Mouse (Mus musculus): ENCODE measurements around the gene Sec16a. TPM values are rescaled to one million over a fixed set of nuclear protein-coding genes. Genes with fewer than 3 reads are reported as not detected.

Gene Sec16a
- total RNA-seq, 2 experiments from 2014 or later = 29.8 to 37.7 TPM

Other genes with a start within 250 kb of the Sec16a start
- not detected in 2 replicates for gene Lhx3, start 236.9 kb downstream of the Sec16a start, total RNA-seq (2014; fragmentation: Nextera tagmentation)
- not detected in 2 replicates for gene Lhx3, start 236.9 kb downstream of the Sec16a start, total RNA-seq (2017)
- gene Qsox2, start 207.7 kb downstream of the Sec16a start, total RNA-seq (2014; fragmentation: Nextera tagmentation) = 6.7 and 7.9 TPM in 2 replicates
- 5.4 and 6.2 TPM in 2 replicates for gene Qsox2, start 207.7 kb downstream of the Sec16a start, total RNA-seq (2017)
- gene Ccdc187, start 150.7 kb downstream of the Sec16a start, total RNA-seq (2014; fragmentation: Nextera tagmentation) = not detected in 2 replicates
- not detected in 2 replicates for gene Ccdc187, start 150.7 kb downstream of the Sec16a start, total RNA-seq (2017)
- 2.8 and 6.8 TPM in 2 replicates for gene Gpsm1, start 129.7 kb downstream of the Sec16a start, total RNA-seq (2014; fragmentation: Nextera tagmentation)
- gene Gpsm1, start 129.7 kb downstream of the Sec16a start, total RNA-seq (2017) = 6.9 and 12.4 TPM in 2 replicates
- gene Dnlz, start 93.1 kb downstream of the Sec16a start, total RNA-seq (2014; fragmentation: Nextera tagmentation) = 12.7 and 20.7 TPM in 2 replicates
- gene Dnlz, start 93.1 kb downstream of the Sec16a start, total RNA-seq (2017) = 9.4 and 15.3 TPM in 2 replicates
- gene Card9, start 84.3 kb downstream of the Sec16a start, total RNA-seq (2014; fragmentation: Nextera tagmentation) = 0.72 and 2.9 TPM in 2 replicates
- 1.7 and 3.2 TPM in 2 replicates for gene Card9, start 84.3 kb downstream of the Sec16a start, total RNA-seq (2017)
- 64.6 and 87.4 TPM in 2 replicates for gene Snapc4, start 64.6 kb downstream of the Sec16a start, total RNA-seq (2014; fragmentation: Nextera tagmentation)
- 33.6 and 52.3 TPM in 2 replicates for gene Snapc4, start 64.6 kb downstream of the Sec16a start, total RNA-seq (2017)
- gene Entr1, start 55.9 kb downstream of the Sec16a start, total RNA-seq (2014; fragmentation: Nextera tagmentation) = 45.3 and 72.2 TPM in 2 replicates
- 38.6 and 56.8 TPM in 2 replicates for gene Entr1, start 55.9 kb downstream of the Sec16a start, total RNA-seq (2017)
- gene Pmpca, start 55.9 kb downstream of the Sec16a start, total RNA-seq (2014; fragmentation: Nextera tagmentation) = 75.8 and 78.0 TPM in 2 replicates
- gene Pmpca, start 55.9 kb downstream of the Sec16a start, total RNA-seq (2017) = 68.3 and 90.5 TPM in 2 replicates
- 20.3 and 22.6 TPM in 2 replicates for gene Inpp5e, start 36.0 kb downstream of the Sec16a start, total RNA-seq (2014; fragmentation: Nextera tagmentation)
- gene Inpp5e, start 36.0 kb downstream of the Sec16a start, total RNA-seq (2017) = 4.5 and 9.2 TPM in 2 replicates
- gene Notch1, start 71.4 kb upstream of the Sec16a start, total RNA-seq (2014; fragmentation: Nextera tagmentation) = 2.6 and 3.1 TPM in 2 replicates
- 0.56 and 0.61 TPM in 2 replicates for gene Notch1, start 71.4 kb upstream of the Sec16a start, total RNA-seq (2017)
- gene Egfl7, start 134.8 kb upstream of the Sec16a start, total RNA-seq (2014; fragmentation: Nextera tagmentation) = 88.4 and 89.4 TPM in 2 replicates
- gene Egfl7, start 134.8 kb upstream of the Sec16a start, total RNA-seq (2017) = 31.8 and 63.1 TPM in 2 replicates
- not detected in 2 replicates for gene Gm20532, start 141.4 kb upstream of the Sec16a start, total RNA-seq (2014; fragmentation: Nextera tagmentation)
- gene Gm20532, start 141.4 kb upstream of the Sec16a start, total RNA-seq (2017) = not detected in 2 replicates
- gene Agpat2, start 159.2 kb upstream of the Sec16a start, total RNA-seq (2014; fragmentation: Nextera tagmentation) = 14.8 and 15.2 TPM in 2 replicates
- 9.9 and 11.8 TPM in 2 replicates for gene Agpat2, start 159.2 kb upstream of the Sec16a start, total RNA-seq (2017)
- gene Fam69b, start 183.2 kb upstream of the Sec16a start, total RNA-seq (2014; fragmentation: Nextera tagmentation) = 5.7 and 7.7 TPM in 2 replicates
- gene Fam69b, start 183.2 kb upstream of the Sec16a start, total RNA-seq (2017) = 6.8 and 8.0 TPM in 2 replicates
- gene Lcn4, start 226.1 kb upstream of the Sec16a start, total RNA-seq (2014; fragmentation: Nextera tagmentation) = not detected in 2 replicates
- not detected in 2 replicates for gene Lcn4, start 226.1 kb upstream of the Sec16a start, total RNA-seq (2017)